Mouse (Mus musculus): ENCODE data around the gene Pafah1b1. TPM values are rescaled to one million over a fixed set of nuclear protein-coding genes. Genes with fewer than 3 reads are reported as not detected.

Gene Pafah1b1
- polyA plus RNA-seq, 1 experiment = 137 TPM

DNA sequence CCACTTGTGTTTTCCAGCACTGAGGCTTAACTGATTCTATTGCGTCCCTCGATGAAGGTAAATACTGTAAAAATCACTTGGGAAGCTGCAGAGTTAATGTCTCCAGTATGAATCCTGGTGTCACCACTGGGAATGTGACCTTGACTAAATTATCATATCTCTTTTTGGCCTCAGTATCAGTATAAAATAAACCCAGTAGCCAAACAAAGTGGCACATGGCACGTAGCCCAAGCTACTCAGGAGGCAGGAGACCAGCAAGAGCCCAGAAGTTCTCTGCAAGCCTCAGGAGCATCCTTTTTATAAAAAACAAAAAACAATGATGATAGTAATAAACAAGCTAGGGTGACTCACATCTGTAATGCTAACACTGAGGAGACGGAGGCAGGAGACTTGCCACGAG lies 711 bp upstream of the Pafah1b1 start:
- Histone ChIP-seq H3K27ac (ENCODE audit: insufficient read depth, low read length) (peak overlapping the region; percentile 11; the same call in 1 of the 2 replicates), H3K36me3 (ENCODE audit: control insufficient read depth, insufficient read depth, low read length, poor library complexity, severe bottlenecking) (no peaks in the 10 kb centered on the region; the same call in 1 of the 2 replicates), H3K27me3 (ENCODE audit: control insufficient read depth, insufficient read depth, low read length, poor library complexity, severe bottlenecking) (no peaks in the 10 kb centered on the region), H3K4me3 (ENCODE audit: low read depth, low read length) (no peak overlapping the region), H3K9ac (ENCODE audit: low read depth, poor library complexity, severe bottlenecking) (peak overlapping the region; percentile 61), H3K4me1 (ENCODE audit: control insufficient read depth, insufficient read depth, low read length) (peaks cover 1% of the 10 kb centered on the region), H3K9me3 (replicated peaks; ENCODE audit: control insufficient read depth, insufficient read depth, low read length, poor library complexity, severe bottlenecking) (no peaks in the 10 kb centered on the region)
- no peak for TF ChIP-seq POLR2A (IDR thresholded peaks at IDR 0.05; ENCODE audit: insufficient read depth, low read length)
- TF ChIP-seq EP300 (IDR thresholded peaks at IDR 0.05; ENCODE audit: insufficient read depth, low read depth, low read length) = no peak
- TF ChIP-seq CTCF (IDR thresholded peaks at IDR 0.05; ENCODE audit: low read depth, low read length) = no peak

DNA sequence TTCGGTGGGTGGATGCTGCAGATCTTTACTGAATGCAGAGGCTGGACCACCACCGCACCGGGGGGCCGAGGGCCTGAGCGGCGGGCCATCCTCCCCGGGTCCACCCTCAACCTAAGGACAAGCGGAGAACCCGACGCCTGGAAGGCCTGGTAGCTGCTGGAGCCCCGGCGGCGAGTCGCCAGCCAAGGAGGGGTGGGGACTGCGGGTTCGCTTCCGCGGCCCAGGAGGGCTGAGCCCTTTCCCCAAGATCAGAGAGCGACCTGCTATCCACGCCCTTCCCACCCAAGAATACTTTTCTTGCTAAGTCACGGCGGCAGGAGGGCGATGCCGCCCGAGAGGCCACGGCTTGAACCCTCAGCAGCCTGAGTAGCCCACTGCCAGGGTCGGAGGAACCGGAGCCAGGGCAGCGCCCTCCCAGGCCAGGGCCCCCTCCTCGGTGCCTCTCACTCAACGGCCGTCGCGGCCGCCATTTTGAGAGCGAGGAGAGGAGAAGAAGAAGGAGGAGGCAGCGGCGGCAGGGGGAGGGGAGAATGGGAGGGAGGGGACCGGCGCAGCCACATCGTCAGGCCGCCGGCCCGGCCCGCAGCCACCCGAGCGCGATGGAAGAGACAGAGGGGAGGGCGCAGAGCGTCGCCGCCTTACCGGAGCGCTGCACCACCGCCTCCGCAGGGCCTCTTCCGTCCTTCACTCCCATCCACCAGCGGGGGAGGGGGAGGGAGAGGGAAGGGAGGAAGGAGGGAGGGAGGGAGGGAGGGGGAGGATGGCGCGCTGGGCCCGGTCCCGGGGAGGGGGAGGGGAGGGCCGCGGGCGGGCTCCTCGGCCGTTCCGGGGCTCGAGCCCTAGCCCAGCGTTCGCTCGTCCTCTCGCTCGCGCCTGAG lies 874 bp downstream of the Pafah1b1 start:
- Histone ChIP-seq H3K9ac (ENCODE audit: low read depth, poor library complexity, severe bottlenecking) (peak overlapping the region; percentile 92), H3K4me1 (ENCODE audit: control insufficient read depth, insufficient read depth, low read length) (peaks cover 5% of the 10 kb centered on the region), H3K4me3 (ENCODE audit: low read depth, low read length) (peak overlapping the region; percentile 92), H3K9me3 (replicated peaks; ENCODE audit: control insufficient read depth, insufficient read depth, low read length, poor library complexity, severe bottlenecking) (no peaks in the 10 kb centered on the region), H3K36me3 (ENCODE audit: control insufficient read depth, insufficient read depth, low read length, poor library complexity, severe bottlenecking) (no peaks in the 10 kb centered on the region; the same call in 1 of the 2 replicates), H3K27ac (ENCODE audit: insufficient read depth, low read length) (peak overlapping the region; percentile 80), H3K27me3 (ENCODE audit: control insufficient read depth, insufficient read depth, low read length, poor library complexity, severe bottlenecking) (no peaks in the 10 kb centered on the region)
- TF ChIP-seq CTCF (IDR thresholded peaks at IDR 0.05; ENCODE audit: low read depth, low read length) = no peak
- TF ChIP-seq EP300 (IDR thresholded peaks at IDR 0.05; ENCODE audit: insufficient read depth, low read depth, low read length) = no peak
- TF ChIP-seq POLR2A (IDR thresholded peaks at IDR 0.05; ENCODE audit: insufficient read depth, low read length) = no peak

DNA sequence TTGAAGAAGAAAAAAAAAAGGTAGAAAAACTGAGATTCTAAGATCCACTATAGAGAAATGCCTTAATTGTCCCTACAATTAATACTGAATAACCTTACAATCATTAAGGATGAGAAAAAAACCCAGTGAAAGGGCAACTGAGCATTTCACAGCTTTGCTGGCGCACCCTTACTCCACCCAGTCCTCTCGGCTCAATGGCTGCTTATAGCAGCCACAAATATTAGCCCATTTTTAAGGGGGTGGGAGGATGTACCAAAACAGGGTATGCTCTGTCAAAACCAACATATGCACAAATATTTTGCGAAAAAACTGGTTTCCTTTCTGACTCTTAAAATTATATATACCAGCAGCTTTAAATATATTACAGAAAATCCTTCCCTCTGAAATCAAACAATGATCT lies 2.5 kb downstream of the Pafah1b1 start:
- Histone ChIP-seq H3K27me3 (ENCODE audit: control insufficient read depth, insufficient read depth, low read length, poor library complexity, severe bottlenecking) (no peaks in the 10 kb centered on the region), H3K4me1 (ENCODE audit: control insufficient read depth, insufficient read depth, low read length) (peaks cover 5% of the 10 kb centered on the region), H3K36me3 (ENCODE audit: control insufficient read depth, insufficient read depth, low read length, poor library complexity, severe bottlenecking) (no peaks in the 10 kb centered on the region; the same call in 1 of the 2 replicates), H3K9ac (ENCODE audit: low read depth, poor library complexity, severe bottlenecking) (0 out of 2 replicates have a peak overlapping the region, but pooled peaks have one; percentile 92), H3K4me3 (ENCODE audit: low read depth, low read length) (peak overlapping the region; percentile 26; the same call in 1 of the 2 replicates), H3K27ac (ENCODE audit: insufficient read depth, low read length) (no peak overlapping the region), H3K9me3 (replicated peaks; ENCODE audit: control insufficient read depth, insufficient read depth, low read length, poor library complexity, severe bottlenecking) (no peaks in the 10 kb centered on the region)
- TF ChIP-seq POLR2A (IDR thresholded peaks at IDR 0.05; ENCODE audit: insufficient read depth, low read length) (no peak), CTCF (IDR thresholded peaks at IDR 0.05; ENCODE audit: low read depth, low read length) (no peak), EP300 (IDR thresholded peaks at IDR 0.05; ENCODE audit: insufficient read depth, low read depth, low read length) (no peak)

DNA sequence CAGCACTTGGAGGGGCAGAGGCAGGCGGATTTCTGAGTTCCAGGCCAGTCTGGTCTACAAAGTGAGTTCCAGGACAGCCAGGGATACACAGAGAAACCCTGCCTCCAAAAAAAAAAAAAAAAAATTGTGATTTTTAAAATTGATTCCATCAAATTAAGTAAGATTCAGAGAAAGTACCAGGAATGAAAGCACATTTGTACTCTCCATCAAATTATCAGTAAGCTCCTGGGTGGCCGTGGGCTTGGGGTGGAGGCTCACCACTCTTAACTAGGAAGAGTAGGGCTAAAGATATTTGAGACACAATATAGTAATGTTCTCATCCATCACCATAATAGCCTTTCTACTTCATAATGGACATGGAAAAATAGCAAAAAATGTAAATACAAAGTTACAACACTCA lies 3.3 kb downstream of the Pafah1b1 start:
- H3K9me3 ChIP-seq (replicated peaks; ENCODE audit: control insufficient read depth, insufficient read depth, low read length, poor library complexity, severe bottlenecking) = no peaks in the 10 kb centered on the region
- H3K36me3 ChIP-seq (ENCODE audit: control insufficient read depth, insufficient read depth, low read length, poor library complexity, severe bottlenecking) = peaks cover 2% of the 10 kb centered on the region; the same call in 1 of the 2 replicates
- H3K4me3 ChIP-seq (ENCODE audit: low read depth, low read length) = peak overlapping the region; percentile 33; the same call in 1 of the 2 replicates
- H3K9ac ChIP-seq (ENCODE audit: low read depth, poor library complexity, severe bottlenecking) = peak overlapping the region; percentile 56
- peaks cover 5% of the 10 kb centered on the region for H3K4me1 ChIP-seq (ENCODE audit: control insufficient read depth, insufficient read depth, low read length)
- TF ChIP-seq EP300 (IDR thresholded peaks at IDR 0.05; ENCODE audit: insufficient read depth, low read depth, low read length) (no peak), POLR2A (IDR thresholded peaks at IDR 0.05; ENCODE audit: insufficient read depth, low read length) (no peak), CTCF (IDR thresholded peaks at IDR 0.05; ENCODE audit: low read depth, low read length) (no peak)
- H3K27ac ChIP-seq (ENCODE audit: insufficient read depth, low read length) = peak overlapping the region; percentile 76
- no peaks in the 10 kb centered on the region for H3K27me3 ChIP-seq (ENCODE audit: control insufficient read depth, insufficient read depth, low read length, poor library complexity, severe bottlenecking)

DNA sequence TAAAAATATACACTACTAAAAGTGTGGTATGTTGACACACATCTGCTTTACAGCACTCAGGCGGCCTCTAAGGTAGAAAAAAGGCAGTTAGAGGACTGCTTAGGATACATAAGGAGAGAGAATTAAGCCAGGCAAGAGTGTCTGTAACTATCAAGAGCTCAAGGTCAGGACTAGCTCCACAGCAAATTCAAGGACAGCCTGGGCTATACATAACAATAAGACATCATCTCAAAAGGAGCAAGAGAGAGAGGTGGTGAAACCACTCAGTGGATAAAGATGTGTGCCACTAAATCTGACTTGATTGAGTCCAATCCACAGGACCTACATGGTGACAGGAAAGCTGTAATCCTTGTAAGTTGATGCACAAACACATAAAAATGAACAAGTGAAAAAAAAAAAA lies 3.8 kb downstream of the Pafah1b1 start:
- no peak overlapping the region for H3K4me3 ChIP-seq (ENCODE audit: low read depth, low read length)

More for the DNA sequence above, 3.8 kb downstream of the Pafah1b1 start:
- Histone ChIP-seq H3K9me3 (replicated peaks; ENCODE audit: control insufficient read depth, insufficient read depth, low read length, poor library complexity, severe bottlenecking) (no peaks in the 10 kb centered on the region), H3K27me3 (ENCODE audit: control insufficient read depth, insufficient read depth, low read length, poor library complexity, severe bottlenecking) (no peaks in the 10 kb centered on the region), H3K4me1 (ENCODE audit: control insufficient read depth, insufficient read depth, low read length) (peaks cover 5% of the 10 kb centered on the region), H3K27ac (ENCODE audit: insufficient read depth, low read length) (peak overlapping the region; percentile 76), H3K9ac (ENCODE audit: low read depth, poor library complexity, severe bottlenecking) (peak overlapping the region; percentile 56), H3K36me3 (ENCODE audit: control insufficient read depth, insufficient read depth, low read length, poor library complexity, severe bottlenecking) (peaks cover 2% of the 10 kb centered on the region; the same call in 1 of the 2 replicates)
- TF ChIP-seq EP300 (IDR thresholded peaks at IDR 0.05; ENCODE audit: insufficient read depth, low read depth, low read length) (no peak), POLR2A (IDR thresholded peaks at IDR 0.05; ENCODE audit: insufficient read depth, low read length) (no peak), CTCF (IDR thresholded peaks at IDR 0.05; ENCODE audit: low read depth, low read length) (no peak)

Measured in ES-Bruce4 (cell line).